Mouse (Mus musculus) olfactory bulb, adult 2 months (tissue): ENCODE measurements at regions not wholly inside any gene's neighbourhood (a gene's known extent, or its start where the extent isn't known, plus 50 kb on each side); places are given as distances from the start of the nearest gene placed in this dataset.

ENCODE experiments used
- H3K27ac ChIP-seq: fragments of 200-500 bp; 2 replicates; pipeline ENCODE4 v1.5.1; 2012; ENCODE audit warnings: low read depth, low read length; ENCODE audit not compliant: insufficient read depth
- H3K4me1 ChIP-seq: fragments of 200-500 bp; 2 replicates; pipeline ENCODE4 v1.6.1; 2012; ENCODE audit warnings: low read length; ENCODE audit not compliant: control insufficient read depth, insufficient read depth
- H3K4me3 ChIP-seq: fragments of 200-500 bp; 2 replicates; pipeline ENCODE4 v1.5.1; 2012; ENCODE audit warnings: mild to moderate bottlenecking, low read depth, low read length, moderate library complexity; ENCODE audit not compliant: insufficient read depth
- CTCF ChIP-seq: fragments of 200-500 bp; IDR thresholded peaks from 2 replicates; pipeline ENCODE4 v1.5.1; 2012; ENCODE audit warnings: low read depth, mild to moderate bottlenecking, low read length, moderate library complexity; ENCODE audit not compliant: insufficient read depth
- POLR2A ChIP-seq: fragments of 200-500 bp; IDR thresholded peaks from 2 replicates; pipeline ENCODE4 v1.6.1; 2012; ENCODE audit warnings: mild to moderate bottlenecking, low read depth, low read length, moderate library complexity; ENCODE audit not compliant: insufficient read depth
- WGBS: fragments of 180-500 bp; shearing (Covaris S2); methylation state at CpG from one replicate; pipeline ENCODE4 v1.1.7; 2018; 5-methylcytosine and 5-hydroxymethylcytosine counted together

- Histone ChIP-seq H3K4me1 (no peaks in the 10 kb centered on the region), H3K27ac (no peak overlapping the region), H3K4me3 (no peak overlapping the region)
- TF ChIP-seq CTCF (no peak), POLR2A (no peak)
Observed at GRCm38 (mm10) chr13:41903286-41903685, 55.8 kb upstream of the Adtrp start.

DNA sequence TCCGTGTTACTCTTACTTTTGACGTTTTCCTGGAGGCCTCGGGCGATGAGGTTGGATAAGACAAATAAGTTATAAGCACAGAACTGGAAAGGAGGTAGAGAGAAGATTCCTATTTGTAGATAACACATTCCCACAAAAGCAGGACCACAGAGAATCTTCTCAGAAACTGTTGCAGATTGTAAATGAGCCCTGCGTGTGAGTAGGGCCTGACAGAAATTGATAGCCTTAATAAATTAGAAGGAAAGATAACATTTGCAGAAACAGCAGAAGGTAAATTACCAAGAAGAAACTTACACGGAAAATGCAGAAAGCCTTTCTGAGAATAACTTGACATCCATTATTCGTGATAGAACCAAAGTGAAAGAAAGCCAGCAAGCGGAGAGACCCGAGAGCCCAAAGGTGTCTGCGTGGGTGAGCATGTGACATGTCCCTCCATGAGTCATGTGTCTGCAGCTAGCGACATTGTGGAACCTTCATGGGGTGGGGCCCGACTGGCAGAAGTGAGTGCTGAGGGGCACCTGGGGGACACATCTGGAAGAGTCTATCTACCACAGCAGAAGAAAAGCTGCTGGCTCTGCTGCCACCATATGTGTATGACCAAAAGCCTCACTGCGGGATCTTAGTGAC, 52.5 kb upstream of the Adtrp start:
- 94% methylated on average over 13 of the region's 13 CpGs for WGBS
- H3K27ac ChIP-seq: no peak overlapping the region
- no peak for TF ChIP-seq CTCF
- TF ChIP-seq POLR2A: no peak
- H3K4me3 ChIP-seq: no peak overlapping the region
- no peaks in the 10 kb centered on the region for H3K4me1 ChIP-seq

DNA sequence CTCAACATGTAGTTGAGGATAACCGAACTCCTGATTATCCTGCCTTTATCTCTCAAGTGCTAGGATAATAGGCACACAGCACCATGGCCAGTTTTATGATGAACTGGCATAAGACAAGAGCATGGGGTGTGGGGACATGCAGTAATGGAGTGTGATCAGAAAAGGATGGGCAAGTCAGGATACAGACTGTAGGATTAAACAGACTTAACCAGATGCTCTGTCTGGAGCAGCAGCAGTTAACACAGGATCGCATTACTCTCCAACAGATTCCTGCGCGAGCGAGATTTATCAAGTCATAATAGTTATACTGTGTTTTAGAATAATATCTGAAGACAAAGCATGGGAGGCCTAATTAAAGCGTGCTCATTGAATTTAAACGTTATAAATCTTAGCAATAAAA, 51.8 kb upstream of the Adtrp start:
- Histone ChIP-seq H3K4me1 (no peaks in the 10 kb centered on the region), H3K27ac (no peak overlapping the region), H3K4me3 (no peak overlapping the region)
- WGBS: 76% methylated on average over 7 of the region's 7 CpGs
- no peak for TF ChIP-seq CTCF

DNA sequence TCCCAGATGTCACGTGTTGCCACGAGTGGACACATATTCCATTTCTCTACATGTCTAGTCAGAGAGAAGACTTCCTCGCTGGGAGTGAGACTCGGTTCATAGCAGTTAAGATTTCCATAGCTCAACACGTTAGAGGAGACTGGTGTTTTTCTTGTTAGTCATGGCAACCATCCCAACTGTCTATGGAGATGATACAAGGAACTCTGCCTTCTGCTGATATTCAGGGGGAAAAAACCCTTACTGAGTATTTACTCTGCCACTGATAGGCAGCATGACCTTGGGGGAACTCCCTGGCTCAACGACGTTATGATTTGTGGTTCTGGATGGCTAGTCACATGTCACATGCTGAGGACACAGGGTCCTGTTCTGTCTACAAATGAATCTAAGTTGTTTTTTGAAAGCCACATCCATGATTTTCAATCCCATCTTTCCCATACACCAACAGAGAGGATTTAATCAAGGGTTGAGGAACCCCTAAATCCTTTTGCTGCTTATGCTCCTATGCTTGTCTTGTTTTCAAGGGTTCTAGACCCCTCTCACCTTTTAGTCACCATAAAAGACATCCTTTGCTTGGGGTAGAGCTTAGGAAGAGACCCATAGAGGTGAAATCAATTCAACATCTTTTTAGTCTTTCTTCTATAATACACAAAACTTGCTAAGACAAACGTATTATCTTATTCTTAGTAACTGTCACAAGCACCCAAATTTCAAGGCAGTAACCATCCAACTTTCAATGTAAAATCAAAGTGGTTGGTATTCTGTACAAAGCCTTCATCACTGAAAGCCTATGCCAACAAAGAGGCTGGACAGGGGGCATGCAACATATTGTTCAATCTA, 50.2 kb upstream of the Adtrp start:
- WGBS: 83% methylated on average over 8 of the region's 8 CpGs
- H3K27ac ChIP-seq: no peak overlapping the region
- TF ChIP-seq CTCF: no peak
- TF ChIP-seq POLR2A: no peak
- no peak overlapping the region for H3K4me3 ChIP-seq
- H3K4me1 ChIP-seq: no peaks in the 10 kb centered on the region
